Mouse (Mus musculus) spleen, adult 12 weeks (tissue): ENCODE data around the gene Mnx1.
"Not testable (repeated sequence)": the region's sequence is repeated elsewhere in the genome, so short reads cannot be mapped to it uniquely, and the experiment has no call there.

Experiments used
- DNase-seq: peaks from one replicate; pipeline ENCODE4 v3.0.0; 2022; ENCODE audit warnings: low spot score

The Mnx1 gene

DNA sequence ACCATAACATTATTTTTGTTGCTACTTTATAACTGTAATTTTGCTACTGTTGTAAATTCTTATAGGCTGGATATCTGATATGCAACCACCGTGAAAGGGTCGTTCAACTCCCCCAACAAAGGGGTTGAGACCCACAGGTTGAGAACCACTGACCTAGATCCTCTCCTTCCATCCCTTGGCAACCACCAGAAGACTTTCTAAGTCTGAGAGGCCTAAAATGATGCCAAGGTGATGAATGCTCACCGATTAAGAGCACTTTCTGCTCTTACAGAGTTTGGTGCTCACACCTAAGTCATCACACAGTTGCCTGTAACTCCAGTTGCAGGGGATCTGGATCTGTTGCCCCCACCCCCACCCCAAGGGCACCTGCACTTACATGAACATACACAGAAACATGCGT is 8.8 kb downstream of the Mnx1 start:
- no peak for DNase-seq

DNA sequence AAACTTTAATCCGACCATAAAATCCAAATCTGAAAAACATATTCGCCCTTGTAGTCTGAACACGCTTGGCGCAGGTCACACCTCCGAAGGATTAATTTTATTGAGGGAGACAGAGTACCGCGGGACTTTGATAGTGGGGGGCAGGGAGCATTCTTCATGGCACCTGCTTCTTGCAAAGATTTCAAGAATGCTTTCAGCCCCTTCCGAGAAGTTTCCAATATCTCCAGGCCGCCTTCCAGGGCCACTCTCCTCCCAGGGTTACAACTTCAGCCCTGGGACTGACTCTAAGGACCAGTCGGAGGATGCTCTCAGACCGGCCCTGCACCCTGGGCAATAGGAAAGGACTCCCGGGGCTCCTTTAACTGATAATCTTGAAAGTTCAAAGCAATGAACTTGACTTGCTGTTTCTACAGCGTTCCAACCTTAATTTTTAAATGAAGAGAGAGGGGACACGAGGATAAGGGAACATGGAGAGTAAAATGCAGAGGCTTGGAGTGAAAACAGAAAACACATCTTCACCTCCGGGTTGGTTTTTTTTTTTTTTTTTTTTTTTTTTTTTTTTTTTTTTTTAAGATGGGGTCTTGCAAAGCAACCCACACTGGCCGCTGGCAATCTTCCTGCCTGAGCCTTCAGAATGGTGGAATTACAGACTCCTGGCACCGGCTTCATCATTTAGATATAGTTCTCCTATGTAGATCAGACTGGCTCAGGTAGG is 9.8 kb downstream of the Mnx1 start:
- DNase-seq = no peak

DNA sequence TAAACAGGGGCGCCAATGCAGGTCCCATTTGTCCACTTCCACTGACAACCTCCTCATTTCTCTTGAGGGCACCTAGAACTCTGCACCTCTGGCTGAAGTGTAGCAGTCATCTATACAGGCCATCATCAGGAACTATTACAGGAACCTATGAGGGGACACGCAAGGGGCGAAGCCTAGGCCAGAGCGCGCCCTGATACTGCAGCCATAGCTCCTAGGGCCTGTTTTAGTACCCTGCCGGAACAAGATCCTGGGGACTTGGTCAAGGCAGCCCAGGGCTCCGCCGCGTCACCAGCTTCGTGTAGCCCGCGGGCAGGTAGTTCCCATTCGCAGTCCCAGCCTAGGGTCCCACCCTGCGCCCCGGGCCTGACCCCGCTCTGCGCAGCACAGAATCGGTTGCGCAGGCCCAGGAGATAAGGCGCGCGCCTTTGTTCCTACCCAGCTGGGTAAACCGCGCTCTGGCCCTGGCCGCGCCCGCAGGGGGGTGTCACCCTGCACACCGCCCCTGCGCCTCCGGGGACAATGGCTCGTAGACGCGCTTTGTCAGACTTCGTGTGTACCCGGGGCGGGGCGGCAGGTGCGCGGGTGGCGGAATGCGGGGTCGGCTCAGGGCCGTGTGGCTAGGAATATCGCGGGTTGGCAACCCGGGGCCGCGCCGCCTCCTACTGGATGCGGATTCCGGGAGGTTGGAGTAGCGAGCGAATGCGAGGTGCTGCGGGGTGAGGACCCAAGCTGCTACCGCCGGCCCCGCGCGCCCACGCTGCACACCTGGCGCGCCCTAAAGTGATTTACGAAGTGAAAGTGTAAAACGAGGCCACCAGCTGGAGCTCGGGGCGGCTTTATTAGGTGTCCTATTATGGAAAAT is 10.6 kb downstream of the Mnx1 start:
- no peak for DNase-seq

DNA sequence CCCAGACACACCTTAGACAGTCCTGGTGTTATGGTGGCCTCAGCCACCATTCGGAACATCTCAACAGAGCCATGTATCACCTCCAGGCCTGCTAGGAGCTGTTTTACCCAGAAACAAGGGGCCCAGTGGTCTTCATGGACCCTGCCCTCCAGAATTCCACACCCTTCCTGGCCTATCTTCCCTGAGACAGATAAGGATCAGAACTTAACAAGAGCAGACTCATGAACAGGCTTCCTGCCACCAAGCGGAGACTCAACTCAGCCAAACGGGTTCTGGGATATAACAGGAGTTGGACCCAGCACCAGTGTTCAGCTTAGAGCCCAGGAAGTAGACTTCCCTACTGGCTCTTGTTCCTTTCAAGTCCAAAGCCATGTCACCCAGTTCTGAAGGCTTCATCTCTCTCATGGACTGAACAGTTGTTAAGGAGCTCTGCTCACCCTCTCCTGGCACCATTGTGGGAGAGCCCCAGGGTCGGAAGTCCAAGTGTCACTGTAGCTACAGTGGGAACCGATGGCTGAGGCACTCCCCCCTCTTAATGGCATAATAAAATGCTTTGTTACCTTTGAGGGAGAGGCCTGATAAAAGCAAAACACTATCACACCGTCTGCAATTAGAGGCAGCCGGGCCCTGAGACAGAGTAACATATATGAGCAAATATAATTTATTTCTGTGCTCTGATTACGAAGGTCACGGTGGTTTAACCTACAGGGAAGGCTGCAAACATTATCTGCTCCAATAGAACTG is 15.2 kb downstream of the Mnx1 start:
- DNase-seq = no peak

DNA sequence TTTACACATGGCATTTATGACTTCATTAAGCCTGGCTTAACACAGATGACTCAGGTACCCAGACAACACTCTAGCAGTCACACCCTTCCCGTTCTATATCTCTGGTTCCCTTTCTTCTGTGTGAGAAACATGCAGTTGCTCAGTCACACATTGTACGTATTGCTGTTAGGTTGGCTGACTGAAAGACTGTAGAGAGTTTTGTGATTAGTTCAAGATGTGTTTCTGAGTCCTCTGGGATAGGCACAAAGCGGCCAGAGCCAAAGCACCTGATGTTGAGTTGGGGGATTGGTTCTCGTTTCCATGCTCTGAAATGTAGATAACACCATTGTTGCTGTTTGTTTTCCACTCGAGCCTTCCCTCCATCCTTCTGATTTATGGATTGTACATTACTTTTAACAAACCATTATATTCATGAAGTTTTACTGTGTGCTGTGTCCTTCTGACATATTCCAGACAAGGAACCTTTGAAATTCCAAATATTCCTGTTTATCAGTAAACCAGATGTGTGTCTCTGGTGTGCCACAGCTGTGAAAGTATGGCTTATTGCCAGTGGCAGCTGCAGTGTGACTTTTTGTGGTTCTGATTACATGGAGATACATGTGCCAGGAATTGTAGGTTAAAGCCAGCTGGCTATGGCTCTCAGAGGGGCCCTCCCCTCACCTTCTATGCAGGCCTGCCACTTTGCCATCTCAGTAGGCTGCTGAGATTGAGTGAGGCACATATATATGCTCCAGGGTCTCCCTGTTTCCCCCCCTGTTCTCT is 21.2 kb downstream of the Mnx1 start:
- DNase-seq = no peak

DNA sequence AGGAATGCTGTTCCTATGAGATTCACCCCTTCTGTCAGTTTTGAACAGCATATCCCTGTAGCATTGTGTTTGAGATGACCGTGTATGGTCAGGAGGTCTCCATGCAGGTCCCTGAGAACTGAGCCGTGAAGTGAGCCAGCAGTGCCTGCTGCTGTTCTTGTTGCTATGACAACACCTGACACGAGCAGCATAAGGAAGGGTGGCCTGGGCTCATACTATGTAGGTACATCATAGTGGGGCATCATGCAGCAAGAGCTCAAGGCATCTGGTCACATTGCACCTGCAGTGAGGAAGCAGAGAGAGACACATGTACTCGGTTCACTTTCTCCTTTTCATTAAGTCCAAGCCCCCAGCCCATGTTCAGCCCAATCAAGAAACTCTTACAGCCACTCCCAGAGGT is 25.9 kb downstream of the Mnx1 start:
- DNase-seq = no peak

- DNase-seq = no peak
Observed at GRCm38 (mm10) chr5:29445275-29445674, 33.0 kb downstream of the Mnx1 start.

DNA sequence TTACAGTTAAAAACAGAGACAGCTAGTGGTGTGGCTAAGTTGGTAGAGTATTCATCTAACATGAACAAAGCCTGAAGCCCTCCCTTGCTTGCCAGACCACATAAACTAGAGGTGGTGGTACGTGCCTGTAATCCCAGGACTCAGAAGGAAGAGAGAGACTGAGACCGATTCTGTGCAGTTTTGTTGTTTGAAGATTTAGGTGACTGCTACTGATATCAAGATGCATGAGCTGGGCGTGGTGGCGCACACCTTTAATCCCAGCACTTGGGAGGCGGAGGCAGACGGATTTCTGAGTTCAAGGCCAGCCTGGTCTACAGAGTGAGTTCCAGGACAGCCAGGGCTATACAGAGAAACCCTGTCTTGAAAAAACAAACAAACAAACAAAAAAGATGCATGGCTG is 41.5 kb downstream of the Mnx1 start:
- not testable (repeated sequence) for DNase-seq

GRCm38 (mm10) chr5:29435491-29435890 is 42.8 kb downstream of the Mnx1 start:
- DNase-seq = no peak

- DNase-seq = no peak
Observed at GRCm38 (mm10) chr5:29434872-29435358, 43.4 kb downstream of the Mnx1 start.

DNA sequence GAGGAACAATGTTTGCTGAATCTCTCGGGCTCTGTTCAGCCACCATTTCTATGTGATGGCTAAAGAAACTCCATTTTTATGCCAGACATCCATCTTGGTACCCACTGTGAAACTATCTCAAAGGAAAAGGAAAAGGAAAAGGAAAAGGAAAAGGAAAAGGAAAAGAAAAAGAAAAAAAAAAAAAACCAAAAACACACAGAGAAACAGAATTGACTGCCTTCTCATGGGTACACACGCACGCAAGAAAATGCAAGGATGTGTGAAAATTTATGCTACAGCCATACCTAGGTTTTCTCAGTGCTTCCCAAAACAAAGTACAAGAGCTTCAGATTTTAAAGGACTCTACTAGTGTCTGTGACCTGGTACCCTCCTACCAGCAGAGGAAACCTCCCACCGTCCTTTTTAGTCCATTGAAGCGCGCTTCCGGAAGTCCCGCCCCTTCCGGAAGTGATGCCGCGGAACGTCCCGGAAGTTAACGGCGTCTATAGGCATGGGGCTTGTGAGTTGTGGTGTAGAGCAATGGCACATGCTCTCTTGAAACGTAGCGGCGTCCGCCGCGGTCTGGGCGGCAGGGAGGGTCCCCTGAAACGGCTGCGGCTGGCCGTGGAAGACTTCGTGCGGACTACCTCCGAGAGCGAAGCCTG is 43.9 kb downstream of the Mnx1 start, which contains the start of gene Nom1:
TSS of gene Nom1 (plus strand) at position 437 of the 644 bp plus-strand sequence.
- DNase-seq = peak; percentile 82

- DNase-seq = not testable (repeated sequence)
Observed at GRCm38 (mm10) chr5:29423330-29423729, 54.9 kb downstream of the Mnx1 start.
